Mouse (Mus musculus) C2C12 (cell line): ENCODE measurements around the gene Prmt9. TPM values are rescaled to one million over a fixed set of nuclear protein-coding genes. Genes with fewer than 3 reads are reported as not detected.
A peak's percentile ranks its signal among the peaks of the same experiment; 100 is the strongest.

Experiments used
- H3K27me3 ChIP-seq: one replicate; pipeline ENCODE4 v1.6.1; 2011; ENCODE audit not compliant: control insufficient read depth, insufficient read depth, insufficient read length
- H3K36me3 ChIP-seq: one replicate; pipeline ENCODE4 v1.6.1; 2011; ENCODE audit not compliant: control insufficient read depth, insufficient read depth
- H3K4me3 ChIP-seq: one replicate; pipeline ENCODE4 v1.5.1; 2011; ENCODE audit warnings: mild to moderate bottlenecking, control low read depth; ENCODE audit not compliant: poor library complexity, insufficient read depth, severe bottlenecking
- H3K79me2 ChIP-seq: one replicate; pipeline ENCODE4 v1.6.1; 2011; ENCODE audit not compliant: control insufficient read depth, insufficient read depth
- H3K79me3 ChIP-seq: one replicate; pipeline ENCODE4 v1.6.1; 2011; ENCODE audit warnings: low read depth, control low read depth
- H3ac ChIP-seq: one replicate; pipeline ENCODE3; 2011; ENCODE audit warnings: low read depth; ENCODE audit not compliant: control insufficient read depth, insufficient read length
- CEBPB ChIP-seq: IDR thresholded peaks from one replicate; pipeline ENCODE4 v1.6.1; 2011; ENCODE audit warnings: low read depth, mild to moderate bottlenecking, control low read depth, moderate library complexity
- CTCF ChIP-seq: IDR thresholded peaks from one replicate; pipeline ENCODE4 v1.5.1; 2011; ENCODE audit not compliant: control insufficient read depth, insufficient read depth, insufficient read length
- FOSL1 ChIP-seq: IDR thresholded peaks from one replicate; pipeline ENCODE4 v1.8.0; 2011; ENCODE audit warnings: mild to moderate bottlenecking, low read length; ENCODE audit not compliant: poor library complexity, insufficient read depth, severe bottlenecking
- MAX ChIP-seq: IDR thresholded peaks from one replicate; pipeline ENCODE4 v1.6.1; 2011; ENCODE audit warnings: mild to moderate bottlenecking, control low read depth
- MYOD1 ChIP-seq: IDR thresholded peaks from one replicate; pipeline ENCODE4 v1.6.1; 2011; ENCODE audit warnings: low read depth; ENCODE audit not compliant: control insufficient read depth, insufficient read length
- MYOG ChIP-seq: IDR thresholded peaks from one replicate; pipeline ENCODE4 v1.6.1; 2011; ENCODE audit not compliant: control insufficient read depth, insufficient read length; ENCODE audit errors: extremely low read depth
- USF1 ChIP-seq: IDR thresholded peaks from one replicate; pipeline ENCODE4 v1.6.1; 2011; ENCODE audit warnings: low read depth, mild to moderate bottlenecking, control low read depth, moderate library complexity
- long read RNA-seq, 2 experiments: library from polyadenylated mRNA; unstranded; transcript quantifications; one replicate each; pipeline ENCODE4 v2.0.0; 2019 to 2020
- polyA plus RNA-seq: library from polyadenylated mRNA; unstranded; fragments of >200 nt; fragmentation: generic; extraction: Trizol; gene quantifications from one replicate; pipeline ENCODE4 v1.2.1, GENCODE M21; 2012; ENCODE audit warnings: missing spikeins

Prmt9 gene
- polyA plus RNA-seq: 7.5 TPM
- long read RNA-seq, experiment 1, transcript Prmt9-201 (12 exons, 2,781 nt): major isoform, 6 of 11 reads
- long read RNA-seq, experiment 1, partial matches to known transcripts: 1 of 11 reads
- long read RNA-seq, experiment 1, other reads (novel, unspliced or antisense): 4 of 11 reads
- long read RNA-seq, experiment 2, transcript Prmt9-201 (12 exons, 2,781 nt): major isoform, 54 of 65 reads
- long read RNA-seq, experiment 2, partial matches to known transcripts: 3 of 65 reads
- long read RNA-seq, experiment 2, other reads (novel, unspliced or antisense): 7 of 65 reads

DNA sequence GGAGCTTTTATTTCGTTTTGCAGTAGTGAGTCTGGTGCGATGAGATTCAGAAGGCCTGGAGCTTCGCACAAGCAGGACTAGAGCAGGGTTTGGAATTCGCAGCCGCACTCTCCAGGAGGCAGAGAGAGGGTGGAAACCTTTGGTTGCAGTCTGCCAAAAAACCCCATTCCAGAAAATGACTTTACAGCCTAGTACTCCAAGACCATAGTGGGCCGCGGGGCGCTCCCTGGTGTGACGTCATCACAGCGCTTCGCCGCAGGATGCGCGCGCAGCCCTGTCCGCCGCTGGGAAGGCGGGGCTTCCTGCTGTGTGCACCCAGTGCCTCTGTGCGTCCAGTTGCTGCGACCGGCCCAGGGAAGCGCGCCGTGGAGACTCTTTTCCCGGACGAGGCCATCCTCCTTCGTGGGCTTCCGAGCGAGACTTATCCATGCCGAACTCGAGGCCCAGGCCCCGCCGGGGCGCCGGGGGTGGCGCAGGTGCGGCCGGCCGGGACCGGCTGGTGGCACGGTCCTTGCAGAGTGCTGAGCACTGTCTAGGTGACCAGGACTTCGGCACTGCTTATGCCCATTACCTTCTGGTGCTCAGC is at the start of gene Prmt9:
TSS of gene Prmt9 (plus strand) at position 277 of the 586 bp plus-strand sequence.
- Histone ChIP-seq H3K79me2 (peaks cover 45% of the 10 kb centered on the region), H3K4me3 (peak within 1 kb of the TSS; percentile 53)

DNA sequence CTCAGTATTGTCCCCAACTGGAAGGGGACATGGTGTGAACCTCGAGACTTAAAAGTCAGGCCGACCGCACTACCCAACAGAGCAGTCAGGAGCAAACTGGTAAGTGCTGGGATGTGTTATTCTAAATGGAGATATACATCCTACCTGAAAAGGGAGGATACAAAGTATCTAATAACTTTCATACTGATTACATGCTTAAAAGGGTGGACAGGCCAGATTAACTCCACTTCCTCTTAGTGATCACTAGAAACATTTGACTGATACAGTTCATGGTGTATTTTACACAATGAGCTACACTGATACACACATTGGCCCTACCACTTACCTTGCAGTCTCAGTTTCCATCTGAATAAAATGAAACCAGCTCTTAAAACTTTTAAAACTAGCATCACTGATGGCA is 48.9 kb upstream of the Prmt9 start:
- Histone ChIP-seq H3ac (no peak overlapping the region), H3K79me3 (peaks cover 72% of the 10 kb centered on the region), H3K27me3 (no peaks in the 10 kb centered on the region), H3K79me2 (peaks cover 99% of the 10 kb centered on the region), H3K4me3 (no peak overlapping the region), H3K36me3 (no peaks in the 10 kb centered on the region)
- TF ChIP-seq CTCF (no peak), CEBPB (no peak), USF1 (no peak), MYOG (no peak), MYOD1 (no peak), MAX (no peak), FOSL1 (no peak)

More for the DNA sequence above, at the start of gene Prmt9:
- H3K36me3 ChIP-seq: peaks cover 19% of the 10 kb centered on the region
- H3K79me3 ChIP-seq: peaks cover 26% of the 10 kb centered on the region
- H3ac ChIP-seq: peak within 1 kb of the TSS; percentile 70
- H3K27me3 ChIP-seq: no peaks in the 10 kb centered on the region
- TF ChIP-seq FOSL1: no peak
- TF ChIP-seq MAX: peak; percentile 12
- TF ChIP-seq CTCF: no peak
- no peak for TF ChIP-seq USF1

DNA sequence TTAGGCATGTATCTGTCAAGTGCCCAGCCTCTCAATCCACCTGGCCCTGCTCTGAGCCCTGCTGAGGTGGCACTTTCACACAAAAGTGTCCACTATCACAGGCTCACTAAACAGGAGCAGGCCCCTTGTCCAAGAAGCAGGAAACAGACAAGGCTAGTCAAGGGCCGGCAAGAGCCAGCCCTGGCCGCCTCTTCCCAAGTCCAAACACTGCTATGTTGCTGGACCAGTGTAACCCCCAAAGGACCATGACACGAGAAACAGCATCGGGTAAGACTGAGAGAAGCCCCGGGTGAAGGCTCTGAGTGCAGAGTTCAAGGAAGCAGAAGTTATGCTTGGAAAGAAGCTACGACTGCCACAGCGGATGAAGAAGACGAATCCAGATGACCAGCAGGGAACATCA is 48.1 kb upstream of the Prmt9 start:
- Histone ChIP-seq H3ac (no peak overlapping the region), H3K79me2 (peaks cover 99% of the 10 kb centered on the region), H3K27me3 (no peaks in the 10 kb centered on the region), H3K4me3 (no peak overlapping the region), H3K36me3 (no peaks in the 10 kb centered on the region), H3K79me3 (peaks cover 71% of the 10 kb centered on the region)
- no peak for TF ChIP-seq MAX
- no peak for TF ChIP-seq CTCF
- no peak for TF ChIP-seq CEBPB
- TF ChIP-seq FOSL1: no peak
- TF ChIP-seq MYOD1: no peak
- TF ChIP-seq USF1: no peak
- no peak for TF ChIP-seq MYOG

DNA sequence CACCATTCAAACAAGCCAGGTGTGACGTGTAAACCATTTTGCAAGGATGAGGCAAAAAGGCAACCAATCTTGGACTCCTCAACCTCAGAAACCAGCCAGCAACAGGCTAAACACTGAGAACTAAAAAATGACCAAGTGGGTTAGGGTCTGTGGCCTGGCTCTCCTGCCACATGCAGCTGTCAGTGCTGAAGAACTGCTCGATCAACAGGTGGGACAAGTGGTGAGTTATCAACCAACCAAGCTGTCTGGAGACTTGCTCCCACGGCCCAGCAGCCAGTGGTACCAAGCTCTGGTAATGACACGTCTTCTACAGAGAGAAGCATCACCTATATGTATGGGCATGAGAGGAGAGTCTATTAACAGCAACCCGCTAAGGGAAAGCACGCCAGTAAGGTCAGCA is 46.6 kb upstream of the Prmt9 start:
- H3K36me3 ChIP-seq: no peaks in the 10 kb centered on the region
- no peak overlapping the region for H3K4me3 ChIP-seq
- H3K79me2 ChIP-seq: peaks cover 99% of the 10 kb centered on the region
- H3K27me3 ChIP-seq: no peaks in the 10 kb centered on the region
- TF ChIP-seq USF1 (no peak), MAX (no peak), MYOD1 (no peak), CEBPB (no peak), MYOG (no peak)
- no peak overlapping the region for H3ac ChIP-seq
- peaks cover 75% of the 10 kb centered on the region for H3K79me3 ChIP-seq

DNA sequence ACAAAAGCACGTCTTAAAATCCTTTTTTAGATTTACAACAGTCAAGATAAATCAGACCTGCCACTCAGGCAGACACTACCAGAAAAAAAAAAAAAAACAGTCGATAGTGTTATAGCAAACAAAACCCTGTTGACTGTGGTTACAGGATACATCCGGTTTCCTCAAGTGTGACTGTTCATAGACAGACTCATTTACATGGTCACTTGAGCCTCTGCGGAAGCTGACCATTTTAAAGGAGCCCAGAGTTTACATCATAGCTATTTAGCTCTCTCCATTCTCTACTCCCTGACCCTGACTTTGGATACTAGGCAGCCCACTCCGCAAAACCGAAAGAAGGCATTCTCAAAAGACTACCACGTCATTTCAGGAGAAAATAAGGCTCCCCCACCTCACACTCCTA is 42.7 kb upstream of the Prmt9 start:
- TF ChIP-seq MAX (no peak), CEBPB (no peak), USF1 (no peak), FOSL1 (no peak), MYOD1 (no peak), MYOG (no peak), CTCF (no peak)
- Histone ChIP-seq H3K79me3 (peaks cover 80% of the 10 kb centered on the region), H3K4me3 (no peak overlapping the region), H3K36me3 (no peaks in the 10 kb centered on the region), H3ac (no peak overlapping the region), H3K27me3 (no peaks in the 10 kb centered on the region), H3K79me2 (peaks cover 99% of the 10 kb centered on the region)

DNA sequence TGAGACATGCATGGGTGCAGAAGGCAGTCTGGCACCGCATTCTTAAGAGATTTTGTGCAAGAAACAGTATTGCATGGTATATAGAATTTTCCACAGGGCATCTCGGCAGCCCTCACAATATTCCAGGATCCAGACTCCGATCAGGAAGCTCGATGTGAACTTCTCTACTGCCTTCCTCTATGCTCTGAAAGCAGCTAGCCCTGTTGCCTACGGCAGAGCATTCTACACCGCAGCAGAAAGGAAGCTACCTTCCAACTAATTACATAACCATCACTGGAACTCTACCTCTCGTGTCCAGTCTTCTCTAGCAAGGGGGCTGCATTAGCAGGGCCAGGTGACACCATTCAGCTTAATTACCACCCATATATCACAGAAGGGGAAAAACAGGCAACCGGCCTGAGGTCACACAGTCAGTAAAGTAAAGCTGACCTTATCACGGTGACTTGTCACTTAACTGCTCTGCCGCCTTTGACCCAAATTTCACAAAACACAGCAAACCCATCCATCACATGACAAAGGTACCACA is 41.6 kb upstream of the Prmt9 start:
- H3ac ChIP-seq: no peak overlapping the region
- peaks cover 99% of the 10 kb centered on the region for H3K79me2 ChIP-seq
- no peaks in the 10 kb centered on the region for H3K36me3 ChIP-seq
- TF ChIP-seq CTCF (no peak), MYOG (no peak), FOSL1 (no peak), MYOD1 (no peak), CEBPB (no peak), MAX (no peak), USF1 (no peak)
- no peak overlapping the region for H3K4me3 ChIP-seq
- H3K27me3 ChIP-seq: no peaks in the 10 kb centered on the region
- peaks cover 77% of the 10 kb centered on the region for H3K79me3 ChIP-seq
